Mouse (Mus musculus) testis, postnatal 10 days (tissue): ENCODE measurements around the gene Olfr410.

Source experiments
- DNase-seq: peaks from one replicate; pipeline ENCODE4 v3.0.0; 2021; ENCODE audit warnings: low spot score

Olfr410 gene

GRCm38 (mm10) chr11:74337931-74338330 lies at the start of gene Olfr410:
Gene Olfr410 (minus strand): TSS chr11:74338031.
- DNase-seq, result no peak

GRCm38 (mm10) chr11:74387203-74387602 lies 49.4 kb upstream of the Olfr410 start:
- DNase-seq, result peak; percentile 54

- no peak for DNase-seq
Observed at GRCm38 (mm10) chr11:74385674-74386073, 47.8 kb upstream of the Olfr410 start.

- DNase-seq, result no peak
Observed at GRCm38 (mm10) chr11:74379166-74379873, 41.5 kb upstream of the Olfr410 start.

GRCm38 (mm10) chr11:74376847-74377246 lies 39.0 kb upstream of the Olfr410 start:
- DNase-seq, result peak; percentile 64

DNA sequence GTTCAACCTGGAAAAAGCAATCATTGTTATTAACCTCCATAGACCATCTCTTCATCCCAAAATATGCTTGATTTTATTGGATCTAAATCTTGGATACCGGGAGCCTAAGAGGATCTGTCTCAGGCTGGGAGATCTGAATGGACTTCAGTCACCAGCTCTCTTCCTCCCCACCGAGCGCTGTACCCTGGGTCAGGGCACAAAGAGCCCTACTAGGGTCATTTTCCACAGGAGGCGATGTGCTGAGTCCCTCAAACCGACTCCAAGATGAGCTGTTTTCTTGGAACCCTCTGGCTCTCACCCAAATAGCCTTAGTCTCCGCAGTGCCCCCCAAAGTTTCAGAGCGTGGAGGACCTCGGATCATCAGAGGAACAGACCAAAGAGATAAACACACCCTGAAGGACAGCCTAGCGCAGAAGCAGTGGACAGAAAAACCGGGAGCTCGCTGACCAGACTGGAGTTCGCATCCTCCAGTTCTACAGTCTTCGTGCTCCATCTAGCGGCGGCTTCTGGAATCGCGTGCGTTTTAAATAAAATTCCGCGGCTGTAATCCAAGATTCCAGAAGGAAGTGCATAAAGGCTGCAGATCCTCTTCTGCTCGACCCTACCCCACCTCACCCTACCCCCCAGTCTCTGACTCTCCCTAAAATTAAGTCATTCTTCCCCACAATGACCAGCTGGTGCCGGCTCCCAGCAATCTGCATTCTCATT lies 33.7 kb upstream of the Olfr410 start:
- peak; percentile 88 for DNase-seq

DNA sequence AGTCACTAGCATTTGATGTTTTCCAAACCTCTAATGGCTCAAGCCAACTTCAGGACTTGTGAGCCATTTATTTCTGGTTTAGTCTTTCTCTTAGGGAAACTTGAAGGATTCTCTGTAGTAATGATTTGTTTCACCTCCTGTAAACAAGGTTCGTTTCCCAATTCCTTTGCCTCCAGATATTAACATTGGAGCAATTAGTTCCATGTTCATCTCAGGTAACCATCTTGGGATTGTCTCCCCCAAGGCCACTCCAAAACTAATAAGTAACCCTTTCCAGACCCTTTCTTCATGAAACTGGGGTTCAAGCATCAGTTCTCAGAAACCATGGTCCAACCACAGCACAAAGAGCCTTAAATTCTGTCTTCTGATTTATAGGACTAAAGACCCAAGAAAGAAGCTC lies 23.9 kb upstream of the Olfr410 start, which contains the start of gene Olfr412:
Olfr412 (plus strand) TSS at position 301 of the 400 bp plus-strand sequence.
- no peak for DNase-seq

DNA sequence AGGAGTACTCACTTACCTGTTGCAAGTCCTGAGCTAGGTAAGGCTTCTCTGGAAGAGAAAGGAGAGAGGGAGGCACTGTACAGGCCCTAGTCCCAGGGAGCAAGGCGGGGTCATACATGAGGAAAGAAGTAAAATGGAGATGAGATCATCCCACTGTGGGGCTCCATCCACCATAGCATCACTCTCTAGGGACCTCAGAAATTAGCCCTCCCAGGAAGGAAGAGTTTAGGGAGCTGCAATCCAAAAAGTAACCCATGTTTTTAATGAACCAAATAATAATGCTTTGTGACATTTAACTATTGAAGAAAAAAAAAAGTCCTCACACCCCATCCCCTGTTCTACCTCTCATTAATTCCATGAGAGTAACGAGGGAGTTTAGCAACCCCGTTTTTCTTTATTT lies 14.7 kb upstream of the Olfr410 start, which contains the start of gene Olfr411:
Olfr411 (minus strand) TSS at position 101 of the 400 bp plus-strand sequence.
- no peak for DNase-seq

GRCm38 (mm10) chr11:74328781-74329180 lies 9.1 kb downstream of the Olfr410 start:
- no peak for DNase-seq

DNA sequence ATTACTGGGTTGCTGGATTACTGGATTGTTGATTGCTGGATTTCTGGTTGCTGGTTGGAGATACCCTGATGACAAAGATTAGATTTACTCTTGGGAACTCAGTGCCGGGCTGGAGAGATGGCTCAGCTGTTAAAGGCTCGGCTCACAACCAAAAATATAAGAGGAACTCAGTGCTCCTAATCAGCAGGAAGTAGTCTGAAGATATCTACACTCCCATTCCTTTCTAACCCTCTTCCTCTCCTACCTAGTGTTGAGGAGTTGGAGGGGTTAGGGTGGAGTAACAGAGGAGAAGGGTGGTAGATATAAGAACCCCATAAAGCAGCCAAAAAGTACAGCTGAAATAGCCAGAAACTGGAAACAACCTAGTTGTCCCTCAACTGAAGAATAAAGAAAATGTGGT lies 11.8 kb downstream of the Olfr410 start:
- DNase-seq, result no peak

- no peak for DNase-seq
Observed at GRCm38 (mm10) chr11:74287256-74287655, 50.6 kb downstream of the Olfr410 start.

DNA sequence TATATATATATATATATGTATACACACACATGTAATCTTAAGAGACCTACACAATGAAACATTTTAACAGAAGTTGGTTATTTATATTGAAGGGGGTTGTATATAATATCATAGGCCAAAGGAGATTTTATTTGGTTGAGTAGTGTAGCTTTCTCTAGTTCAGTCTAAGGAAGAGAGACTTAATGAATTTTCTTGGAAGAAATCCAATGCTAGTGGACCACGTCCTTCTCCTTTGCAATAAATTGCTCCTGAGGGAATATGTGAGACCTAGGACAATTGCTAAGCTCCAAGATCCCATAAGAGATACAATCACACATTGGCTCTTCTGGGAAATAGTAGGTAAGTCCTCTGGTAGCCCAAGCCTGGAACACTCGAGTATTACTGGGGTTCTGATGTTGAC lies 54.4 kb downstream of the Olfr410 start, which contains the start of gene Olfr59:
Olfr59 (plus strand) TSS at position 301 of the 400 bp plus-strand sequence.
- DNase-seq, result no peak
